Mouse (Mus musculus) CH12.LX (cell line): ENCODE measurements around the gene Scn8a. TPM values are rescaled to one million over a fixed set of nuclear protein-coding genes. Genes with fewer than 3 reads are reported as not detected.
A peak's percentile ranks its signal among the peaks of the same experiment; 100 is the strongest.

Source experiments
- DNase-seq: peaks from one replicate; pipeline ENCODE4 v3.0.0-alpha.2; 2013; ENCODE audit errors: extremely low read depth
- H3K27ac ChIP-seq: 2 replicates; pipeline ENCODE4 v1.5.1; 2012; ENCODE audit warnings: low read depth, mild to moderate bottlenecking, control low read depth, moderate library complexity; ENCODE audit not compliant: insufficient read depth
- H3K27me3 ChIP-seq: replicated peaks from 2 replicates; pipeline ENCODE3; 2012; ENCODE audit warnings: inconsistent platforms
- H3K36me3 ChIP-seq, 2 experiments: replicated peaks in 1 of 2; 2 replicates each; pipeline versions ENCODE3 to v1.6.1; 2012; ENCODE audit warnings: inconsistent platforms in 1 of 2, low read length in 1 of 2, mild to moderate bottlenecking in 1 of 2, mixed read lengths in 1 of 2, moderate library complexity in 1 of 2; ENCODE audit not compliant: control insufficient read depth in 1 of 2, insufficient read depth in 1 of 2
- H3K4me1 ChIP-seq, 2 experiments: 2 replicates each; pipeline ENCODE4 v1.6.1; 2012; ENCODE audit warnings: inconsistent platforms in 1 of 2, moderate library complexity in 1 of 2; ENCODE audit not compliant: insufficient read depth in 2 of 2, control insufficient read depth in 1 of 2
- H3K4me2 ChIP-seq: 2 replicates; pipeline ENCODE4 v1.6.1; 2012; ENCODE audit warnings: low read depth, mild to moderate bottlenecking, control low read depth; ENCODE audit not compliant: poor library complexity, insufficient read depth, severe bottlenecking
- H3K4me3 ChIP-seq, 3 experiments: fragments of 150-350 bp in 1 of 3; sonication (generic) in 1 of 3; replicated peaks in 1 of 3; 2 replicates each; pipeline versions ENCODE3 to v1.5.1; 2011 to 2012; ENCODE audit warnings: low read depth in 2 of 3, low read length in 2 of 3, mild to moderate bottlenecking in 2 of 3, moderate library complexity in 2 of 3, control low read depth in 1 of 3, improper control_type of control experiment in 1 of 3, inconsistent platforms in 1 of 3, mixed read lengths in 1 of 3; ENCODE audit not compliant: poor library complexity in 1 of 3
- H3K79me2 ChIP-seq: replicated peaks from 2 replicates; pipeline ENCODE4 v1.6.1; 2012; ENCODE audit warnings: mild to moderate bottlenecking, moderate library complexity; ENCODE audit not compliant: control insufficient read depth, poor library complexity, insufficient read depth, severe bottlenecking; ENCODE audit errors: extremely low read depth
- H3K9ac ChIP-seq: 2 replicates; pipeline ENCODE4 v1.6.1; 2012; ENCODE audit warnings: low read depth, mild to moderate bottlenecking, control low read depth, moderate library complexity; ENCODE audit not compliant: insufficient read depth
- H3K9me3 ChIP-seq: replicated peaks from 2 replicates; pipeline ENCODE3; 2012; ENCODE audit warnings: low read length, inconsistent platforms, mixed read lengths
- BHLHE40 ChIP-seq: IDR thresholded peaks from 2 replicates; pipeline ENCODE4 v1.6.1; 2011; ENCODE audit warnings: mild to moderate bottlenecking, low read depth, low read length, improper control_type of control experiment
- CTCF ChIP-seq, 2 experiments: IDR thresholded peaks in 1 of 2; conservative IDR thresholded peaks in 1 of 2; 2 replicates each; pipeline ENCODE4 v1.5.1; 2011 to 2012; ENCODE audit warnings: low read depth in 2 of 2, low read length in 2 of 2, improper control_type of control experiment in 1 of 2, inconsistent platforms in 1 of 2, mild to moderate bottlenecking in 1 of 2, moderate library complexity in 1 of 2
- E2F4 ChIP-seq: IDR thresholded peaks from 2 replicates; pipeline ENCODE4 v1.6.1; 2011; ENCODE audit warnings: low read depth, low read length, improper control_type of control experiment; ENCODE audit not compliant: insufficient replicate concordance
- ELF1 ChIP-seq: IDR thresholded peaks from 2 replicates; pipeline ENCODE4 v1.6.1; 2014; ENCODE audit warnings: low read depth, mild to moderate bottlenecking, inconsistent platforms, low read length, improper control_type of control experiment
- ETS1 ChIP-seq: conservative IDR thresholded peaks from 2 replicates; pipeline ENCODE4 v1.6.1; 2012; ENCODE audit warnings: low read depth, mild to moderate bottlenecking, inconsistent platforms, low read length, improper control_type of control experiment, moderate library complexity
- GABPA ChIP-seq: IDR thresholded peaks from 2 replicates; pipeline ENCODE4 v1.6.1; 2012; ENCODE audit warnings: low read depth, low read length, improper control_type of control experiment, inconsistent platforms; ENCODE audit not compliant: insufficient replicate concordance
- MAX ChIP-seq: IDR thresholded peaks from 2 replicates; pipeline ENCODE4 v1.6.1; 2011; ENCODE audit warnings: low read length, improper control_type of control experiment
- MEF2A ChIP-seq: IDR thresholded peaks from 2 replicates; pipeline ENCODE4 v1.6.1; 2014; ENCODE audit warnings: low read depth, mild to moderate bottlenecking, inconsistent platforms, low read length, improper control_type of control experiment, borderline replicate concordance
- MXI1 ChIP-seq: IDR thresholded peaks from 2 replicates; pipeline ENCODE4 v1.6.1; 2011; ENCODE audit warnings: mild to moderate bottlenecking, low read depth, low read length, improper control_type of control experiment
- NRF1 ChIP-seq: IDR thresholded peaks from 2 replicates; pipeline ENCODE4 v1.6.1; 2014; ENCODE audit warnings: low read depth, mild to moderate bottlenecking, inconsistent platforms, low read length, improper control_type of control experiment, moderate library complexity
- POLR2A ChIP-seq: IDR thresholded peaks from 2 replicates; pipeline ENCODE4 v1.6.1; 2011; ENCODE audit warnings: low read depth, mild to moderate bottlenecking, improper control_type of control experiment, low read length
- POLR2AphosphoS2 ChIP-seq: IDR thresholded peaks from 2 replicates; pipeline ENCODE4 v1.6.1; 2011; ENCODE audit warnings: low read depth, low read length, improper control_type of control experiment
- RAD21 ChIP-seq: IDR thresholded peaks from 2 replicates; pipeline ENCODE4 v1.6.1; 2011; ENCODE audit warnings: low read depth, mild to moderate bottlenecking, low read length, improper control_type of control experiment, moderate library complexity
- RCOR1 ChIP-seq: conservative IDR thresholded peaks from 2 replicates; pipeline ENCODE4 v1.6.1; 2012; ENCODE audit warnings: low read depth, mild to moderate bottlenecking, inconsistent platforms, low read length, improper control_type of control experiment
- SIN3A ChIP-seq: IDR thresholded peaks from 2 replicates; pipeline ENCODE4 v1.6.1; 2012; ENCODE audit warnings: low read length, improper control_type of control experiment, inconsistent platforms
- SMC3 ChIP-seq: IDR thresholded peaks from 2 replicates; pipeline ENCODE4 v1.6.1; 2011; ENCODE audit warnings: low read depth, low read length, improper control_type of control experiment
- TBP ChIP-seq: conservative IDR thresholded peaks from 2 replicates; pipeline ENCODE4 v1.6.1; 2011; ENCODE audit warnings: low read depth, low read length, improper control_type of control experiment
- USF1 ChIP-seq: IDR thresholded peaks from 2 replicates; pipeline ENCODE4 v1.6.1; 2014; ENCODE audit warnings: low read depth, mild to moderate bottlenecking, inconsistent platforms, low read length, improper control_type of control experiment
- ZC3H11A ChIP-seq: IDR thresholded peaks from 2 replicates; pipeline ENCODE4 v1.6.1; 2012; ENCODE audit warnings: low read depth, mild to moderate bottlenecking, inconsistent platforms, low read length, improper control_type of control experiment
- dilution Hi-C: fragments of 300-500 bp; cut with MboI; formaldehyde crosslinking; loops from 2 replicates; pipeline ENCODE4 v1.14.3; 2020; ENCODE audit warnings: low sequenced_read_pairs; ENCODE audit not compliant: extremely low pct_unique_long_range_greater_than_20kb, extremely low pct_ligation_motif_present
- in situ Hi-C: fragments of 300-500 bp; cut with MboI; formaldehyde crosslinking; loops from 3 replicates; pipeline ENCODE4 v1.14.3; 2019; ENCODE audit warnings: low sequenced_read_pairs, low pct_ligation_motif_present, low pct_unique_long_range_greater_than_20kb, mixed read lengths
- polyA plus RNA-seq: library from polyadenylated mRNA; unstranded; fragments of >175 nt; gene quantifications from 2 replicates; pipeline ENCODE4 v1.2.1, GENCODE M21; 2012; ENCODE audit warnings: low read depth; ENCODE audit not compliant: insufficient read length
- total RNA-seq, 2 experiments: library from RNA; depleted of rRNA; stranded (reverse); fragments of 300-350 nt in 1 of 2; fragments of >200 nt in 1 of 2; gene quantifications; 2 replicates each; pipeline ENCODE4 v1.2.3; 2012 to 2014

Gene Scn8a
- total and polyA plus RNA-seq, 3 experiments: 0.13 to 0.39 (median 0.15) TPM

GRCm38 (mm10) chr15:100971443-100971842 is 101.8 kb downstream of the Scn8a start:
- H3K4me3 ChIP-seq: no peak overlapping the region
- peaks cover 4 to 13% of the 10 kb centered on the region in 2 experiments; a peak in 3 of 4 replicates for H3K4me1 ChIP-seq
- dilution Hi-C loops (no loop called here), in situ Hi-C loops (loop anchor here (10.0 kb wide), 1 partner anchor 207 kb away; the partner anchor contains the start of gene Slc4a8)
- H3K27me3 ChIP-seq: peaks cover 60% of the 10 kb centered on the region
- H3K79me2 ChIP-seq: no peaks in the 10 kb centered on the region
- no peak overlapping the region for H3K27ac ChIP-seq
- H3K36me3 ChIP-seq: no peaks in the 10 kb centered on the region
- TF ChIP-seq TBP (no peak), MEF2A (no peak), SIN3A (no peak), POLR2AphosphoS2 (no peak), POLR2A (no peak), SMC3 (no peak)
- H3K9me3 ChIP-seq: no peaks in the 10 kb centered on the region
- no peak overlapping the region for H3K4me2 ChIP-seq
- H3K9ac ChIP-seq: no peak overlapping the region
- DNase-seq: no peak

GRCm38 (mm10) chr15:100972795-100973194 is 103.1 kb downstream of the Scn8a start:
- DNase-seq: peak; percentile 56
- in situ Hi-C loops: loop anchor here (10.0 kb wide), 1 partner anchor 208 kb away; the partner anchor contains the start of gene Slc4a8
- H3K27ac ChIP-seq: no peak overlapping the region
- TF ChIP-seq RAD21 (no peak; the same call in 1 of the 2 replicates), USF1 (no peak), E2F4 (no peak), ZC3H11A (no peak), NRF1 (peak; percentile 40; the same call in 1 of the 2 replicates), GABPA (no peak), CTCF (conservative IDR thresholded peaks at IDR 0.05 in 1 of 2, IDR thresholded peaks at IDR 0.05 in 1 of 2; ENCODE audit: low read depth in 2 of 2, low read length in 2 of 2) (peak in 1 of 2 experiments; percentile 28; a peak in 2 of 4 replicates), BHLHE40 (no peak), ELF1 (peak; percentile 93), POLR2AphosphoS2 (no peak), SIN3A (peak; percentile 40; the same call in 1 of the 2 replicates), MXI1 (peak; percentile 92), RCOR1 (no peak), MAX (no peak), POLR2A (no peak), ETS1 (no peak), SMC3 (peak; percentile 26; the same call in 1 of the 2 replicates)
- H3K4me1 ChIP-seq: peaks cover 4 to 13% of the 10 kb centered on the region in 2 experiments; a peak in 3 of 4 replicates
- H3K79me2 ChIP-seq: no peaks in the 10 kb centered on the region
- H3K27me3 ChIP-seq: peaks cover 49% of the 10 kb centered on the region
- no peaks in the 10 kb centered on the region for H3K36me3 ChIP-seq
- dilution Hi-C loops: no loop called here
- no peak overlapping the region for H3K9ac ChIP-seq
- H3K4me2 ChIP-seq: peak overlapping the region; percentile 76
- H3K4me3 ChIP-seq: no peak overlapping the region
- no peaks in the 10 kb centered on the region for H3K9me3 ChIP-seq
